14 mouse cellular contexts compared by ENCODE assay signal in the genomic region with DNA sequence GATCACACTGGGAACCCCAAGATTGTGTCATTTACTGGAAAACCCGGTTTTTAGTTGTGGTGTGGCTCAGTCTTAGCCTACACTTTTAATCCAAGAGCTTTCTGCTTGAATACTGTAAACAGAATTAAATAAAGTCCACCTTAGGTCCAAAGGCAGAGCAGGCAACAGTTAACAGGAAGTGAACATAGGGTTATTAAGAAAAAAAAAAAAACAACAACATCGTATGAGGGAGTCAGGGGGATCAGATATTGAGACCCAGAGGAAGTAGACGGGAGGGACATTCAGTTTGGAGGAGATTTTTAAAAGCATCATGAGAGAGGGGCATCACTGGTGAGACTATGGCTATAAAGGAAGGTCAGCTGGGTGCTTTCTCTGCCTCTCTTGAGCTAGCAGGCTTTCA. TPM values are rescaled to one million over a fixed set of nuclear protein-coding genes. Genes with fewer than 3 reads are reported as not detected.
"Had no signal": no experiment of that assay in that cellular context is flagged by ENCODE, and none has a peak within 500 bp of the region (broad histone marks: within the 10 kb centered on the region; RNA-seq: fewer than 3 reads in every experiment).

No protein-coding gene starts in this region.

- H3K36me3 ChIP-seq: neural tube, embryonic 12.5 days; neural tube, embryonic 13.5 days; neural tube, embryonic 15.5 days; stomach, embryonic 15.5 days had no signal

- H3K27ac ChIP-seq: neural tube, embryonic 12.5 days; neural tube, embryonic 13.5 days; neural tube, embryonic 15.5 days; stomach, embryonic 15.5 days; stomach, postnatal 0 days had no signal

- DNase-seq: right cerebral cortex, adult 18-20 months; right cerebral cortex, postnatal 14 days; right cerebral cortex, postnatal 25 days; thymus, adult 18-20 months had no signal

- H3K4me3 ChIP-seq: neural tube, embryonic 12.5 days; neural tube, embryonic 13.5 days; neural tube, embryonic 15.5 days; stomach, embryonic 15.5 days had no signal

- H3K4me1 ChIP-seq: stomach, embryonic 15.5 days had no signal

- H3K27me3 ChIP-seq: neural tube, embryonic 12.5 days; neural tube, embryonic 13.5 days; neural tube, embryonic 15.5 days; stomach, embryonic 15.5 days had no signal

- H3K9me3 ChIP-seq: neural tube, embryonic 12.5 days; neural tube, embryonic 13.5 days; neural tube, embryonic 15.5 days; stomach, embryonic 15.5 days had no signal

- H3K9ac ChIP-seq: neural tube, embryonic 12.5 days; neural tube, embryonic 13.5 days; neural tube, embryonic 15.5 days; stomach, embryonic 15.5 days had no signal

- H3K4me2 ChIP-seq: neural tube, embryonic 12.5 days; neural tube, embryonic 13.5 days; neural tube, embryonic 15.5 days; stomach, embryonic 15.5 days had no signal

RNA-seq across cellular contexts. Expression of a gene that starts 17.0 kb away (rescaled TPM):
- total RNA-seq: neutrophil, adult 5-6 weeks had no signal
- polyA plus RNA-seq: neural tube, embryonic 11.5 days; neural tube, embryonic 12.5 days; neural tube, embryonic 13.5 days; neural tube, embryonic 14.5 days; neural tube, embryonic 15.5 days; spleen, adult 2 months; stomach, embryonic 14.5 days had no signal
